Mouse (Mus musculus): Measurements from ENCODE around the gene Tmem254b. TPM values are rescaled to one million over a fixed set of nuclear protein-coding genes. Genes with fewer than 3 reads are reported as not detected.
"Not testable (repeated sequence)": the region's sequence is repeated elsewhere in the genome, so short reads cannot be mapped to it uniquely, and the experiment has no call there.

Tmem254b gene
- 37.9 and 40.3 TPM in 2 replicates for polyA plus RNA-seq (2015; fragmentation: Nextera tagmentation; extraction: Ambion mirVana)

DNA sequence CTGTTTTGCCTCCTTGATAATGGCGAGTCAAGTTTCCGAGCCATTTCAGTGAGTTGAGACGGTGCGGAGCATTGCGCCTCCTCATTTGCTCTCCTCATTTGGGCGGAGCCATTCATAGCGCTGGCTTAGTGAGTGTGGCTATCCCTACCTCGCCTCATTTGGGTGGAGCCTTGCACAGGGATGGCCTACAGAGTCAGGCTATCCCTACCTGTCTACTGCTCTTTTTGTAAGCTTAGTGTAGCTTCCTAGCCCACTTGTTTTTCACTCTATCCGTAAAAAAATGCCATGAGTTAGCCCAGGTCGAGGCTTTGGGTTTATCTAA, at the start of gene Tmem254b:
Tmem254b (minus strand) TSS at position 116 of the 322 bp plus-strand sequence.
- ATAC-seq (ENCODE audit: low FRiP score, low TSS enrichment), result peak; percentile 84
- not testable (repeated sequence) for H3K4me2 ChIP-seq (replicated peaks; ENCODE audit: low read depth, low read length); H3K9ac ChIP-seq (replicated peaks; ENCODE audit: low read length); H3K9me3 ChIP-seq (ENCODE audit: low read length); H3K4me1 ChIP-seq (ENCODE audit: insufficient read depth, low read length); H3K4me3 ChIP-seq (ENCODE audit: low read length); H3K27ac ChIP-seq (ENCODE audit: low read length); H3K36me3 ChIP-seq (ENCODE audit: insufficient read depth, low read length); H3K27me3 ChIP-seq (ENCODE audit: insufficient read depth, low read length)
- WGBS, result no CpG with 5 or more reads among the region's 10 CpGs

DNA sequence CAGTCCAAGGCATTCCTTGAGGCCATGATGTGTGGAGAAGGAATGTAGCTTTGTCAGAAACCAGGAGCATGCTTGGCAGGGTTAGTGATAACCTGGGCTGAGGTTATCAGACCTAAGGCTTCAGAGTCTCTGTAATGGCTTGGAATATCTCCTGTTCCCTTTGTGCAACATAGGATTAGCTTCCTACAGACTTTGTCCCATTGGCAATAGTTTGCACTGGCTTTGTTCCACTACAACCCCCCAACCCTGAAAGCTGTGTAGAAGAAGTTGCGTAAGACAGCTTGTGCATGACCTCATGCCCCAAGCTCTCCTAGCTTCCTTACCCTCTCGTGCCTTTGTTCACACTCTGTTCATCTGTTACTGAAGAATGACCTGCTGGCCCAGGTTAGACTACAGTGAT, 30.3 kb upstream of the Tmem254b start:
- WGBS, result no CpG with 5 or more reads among the region's 2 CpGs
- not testable (repeated sequence) for H3K27ac ChIP-seq (ENCODE audit: low read length); H3K9ac ChIP-seq (replicated peaks; ENCODE audit: low read length); H3K4me1 ChIP-seq (ENCODE audit: insufficient read depth, low read length); H3K4me2 ChIP-seq (replicated peaks; ENCODE audit: low read depth, low read length); H3K4me3 ChIP-seq (ENCODE audit: low read length); ATAC-seq (ENCODE audit: low FRiP score, low TSS enrichment); H3K36me3 ChIP-seq (ENCODE audit: insufficient read depth, low read length); H3K27me3 ChIP-seq (ENCODE audit: insufficient read depth, low read length); H3K9me3 ChIP-seq (ENCODE audit: low read length)

DNA sequence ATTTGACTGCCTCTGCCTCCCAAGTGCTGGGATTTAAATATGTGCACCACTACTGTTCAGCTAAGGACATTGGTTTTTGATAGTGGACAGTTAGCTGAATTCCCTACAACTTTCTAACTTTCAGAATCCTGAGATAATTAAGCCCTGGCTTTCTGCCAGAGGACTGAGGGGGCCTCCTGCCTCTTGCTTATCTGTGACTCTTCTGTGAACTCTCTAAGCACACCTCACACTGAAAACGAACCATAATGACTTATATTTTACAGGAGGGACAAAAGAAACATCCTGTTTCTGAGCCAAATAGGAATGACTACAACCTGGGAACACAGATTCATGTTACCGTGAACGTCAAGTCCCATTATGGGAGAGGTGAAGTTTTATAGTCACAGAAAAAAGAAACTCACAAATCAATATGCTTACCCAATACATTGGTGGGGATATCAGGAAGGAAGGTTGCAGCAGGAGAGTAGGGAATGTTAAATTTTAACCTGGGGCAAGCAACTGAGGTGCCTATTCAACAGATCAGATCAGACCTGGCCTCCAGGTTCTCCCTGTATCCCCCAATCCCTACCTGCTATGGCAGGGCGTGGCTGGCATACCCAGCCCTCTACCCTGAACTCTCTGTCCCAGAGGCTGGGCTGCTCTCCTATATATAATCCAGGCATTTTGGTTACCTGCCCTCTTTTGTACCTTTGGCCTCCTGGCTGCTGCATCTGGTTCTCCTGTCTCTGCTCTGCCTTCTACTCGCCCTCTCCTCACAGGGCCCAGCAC, 9.6 kb upstream of the Tmem254b start:
- H3K36me3 ChIP-seq (ENCODE audit: insufficient read depth, low read length); H3K4me2 ChIP-seq (replicated peaks; ENCODE audit: low read depth, low read length); H3K4me3 ChIP-seq (ENCODE audit: low read length); H3K27ac ChIP-seq (ENCODE audit: low read length); H3K9me3 ChIP-seq (ENCODE audit: low read length); H3K27me3 ChIP-seq (ENCODE audit: insufficient read depth, low read length); H3K4me1 ChIP-seq (ENCODE audit: insufficient read depth, low read length); H3K9ac ChIP-seq (replicated peaks; ENCODE audit: low read length); ATAC-seq (ENCODE audit: low FRiP score, low TSS enrichment): not testable (repeated sequence)
- no CpG with 5 or more reads among the region's 5 CpGs for WGBS

DNA sequence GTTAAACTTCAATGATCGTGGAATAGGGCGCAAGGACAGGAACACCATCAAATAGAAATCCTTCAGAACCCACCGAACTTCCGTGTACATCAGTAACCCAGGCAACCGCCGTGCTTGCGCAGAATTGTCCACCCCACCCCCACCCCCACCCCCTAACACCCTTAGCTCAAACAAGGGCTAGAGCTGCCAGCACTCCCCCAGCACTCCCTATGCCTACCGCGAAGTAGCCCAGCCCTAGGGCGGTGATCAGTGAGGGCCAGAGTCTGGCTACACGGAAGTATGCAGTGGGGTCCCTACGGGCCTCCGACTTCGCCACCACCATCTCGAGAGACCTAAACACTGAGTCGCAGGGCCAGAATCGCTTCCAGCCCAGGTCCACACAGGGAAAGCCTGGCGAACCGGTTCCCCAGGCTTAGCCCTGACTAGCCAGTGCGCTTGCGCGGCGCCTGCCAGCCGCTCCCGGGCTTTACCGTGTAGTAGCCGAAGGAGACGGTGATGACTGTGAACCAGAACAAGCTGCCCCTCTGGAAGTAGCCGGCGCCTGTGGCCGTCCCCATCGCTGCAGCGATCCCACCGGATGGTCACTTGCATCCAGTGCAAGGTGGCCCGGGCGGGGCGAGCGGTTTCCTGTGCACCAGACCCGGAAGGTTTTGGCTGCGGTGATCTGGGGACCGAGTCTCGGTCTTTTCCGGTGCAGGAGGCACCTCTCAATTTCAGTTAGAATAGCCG, 480 bp downstream of the Tmem254b start:
- H3K9ac ChIP-seq (replicated peaks; ENCODE audit: low read length); H3K4me2 ChIP-seq (replicated peaks; ENCODE audit: low read depth, low read length); H3K4me3 ChIP-seq (ENCODE audit: low read length); H3K9me3 ChIP-seq (ENCODE audit: low read length); H3K27me3 ChIP-seq (ENCODE audit: insufficient read depth, low read length); H3K36me3 ChIP-seq (ENCODE audit: insufficient read depth, low read length); H3K27ac ChIP-seq (ENCODE audit: low read length); H3K4me1 ChIP-seq (ENCODE audit: insufficient read depth, low read length): not testable (repeated sequence)
- WGBS, result no CpG with 5 or more reads among the region's 44 CpGs
- ATAC-seq (ENCODE audit: low FRiP score, low TSS enrichment), result peak; percentile 86

DNA sequence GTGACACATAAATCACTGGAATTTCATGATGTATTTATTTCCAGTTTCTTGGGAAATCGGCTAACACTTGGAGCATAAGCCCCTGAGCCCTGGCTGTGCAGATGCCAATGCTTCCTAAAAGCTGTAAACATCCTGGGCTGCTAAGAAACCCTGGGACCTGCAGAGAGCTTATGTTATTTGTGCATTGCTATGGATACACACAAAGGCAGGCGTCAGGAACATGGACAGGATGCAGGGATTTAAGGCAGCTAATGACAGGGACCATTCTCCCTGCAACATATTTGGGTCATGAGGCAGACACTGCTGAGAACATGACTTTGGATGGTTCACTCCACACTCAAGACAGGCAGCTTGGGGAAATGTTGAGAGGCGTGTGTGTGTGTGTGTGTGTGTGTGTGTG, 9.0 kb downstream of the Tmem254b start:
- no CpG with 5 or more reads among the region's 3 CpGs for WGBS
- H3K27me3 ChIP-seq (ENCODE audit: insufficient read depth, low read length); H3K4me3 ChIP-seq (ENCODE audit: low read length); ATAC-seq (ENCODE audit: low FRiP score, low TSS enrichment); H3K4me1 ChIP-seq (ENCODE audit: insufficient read depth, low read length); H3K9me3 ChIP-seq (ENCODE audit: low read length); H3K36me3 ChIP-seq (ENCODE audit: insufficient read depth, low read length); H3K4me2 ChIP-seq (replicated peaks; ENCODE audit: low read depth, low read length); H3K27ac ChIP-seq (ENCODE audit: low read length); H3K9ac ChIP-seq (replicated peaks; ENCODE audit: low read length): not testable (repeated sequence)

DNA sequence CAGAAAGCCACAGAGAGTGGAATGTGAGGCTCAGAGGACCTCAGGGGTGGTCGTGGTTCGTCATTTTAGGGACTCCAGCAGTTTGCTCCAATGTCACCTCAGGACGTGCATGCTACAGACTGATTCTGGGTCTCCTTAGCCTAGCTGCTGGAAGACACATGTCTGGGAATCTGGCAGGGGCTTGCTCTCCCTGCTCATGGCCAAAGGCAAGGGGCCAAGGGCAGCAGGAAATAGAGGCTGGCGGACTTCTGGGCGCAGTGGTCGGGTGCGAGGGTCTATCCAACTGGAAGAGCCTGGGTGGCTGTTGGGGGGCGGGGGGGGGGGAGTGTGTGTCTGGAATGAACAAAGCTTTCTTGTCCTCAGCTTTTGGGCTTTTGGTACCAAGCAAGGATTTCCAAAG, 18.5 kb downstream of the Tmem254b start:
- H3K36me3 ChIP-seq (ENCODE audit: insufficient read depth, low read length); H3K4me3 ChIP-seq (ENCODE audit: low read length); H3K9ac ChIP-seq (replicated peaks; ENCODE audit: low read length); H3K9me3 ChIP-seq (ENCODE audit: low read length); H3K27me3 ChIP-seq (ENCODE audit: insufficient read depth, low read length); H3K4me1 ChIP-seq (ENCODE audit: insufficient read depth, low read length); ATAC-seq (ENCODE audit: low FRiP score, low TSS enrichment); H3K4me2 ChIP-seq (replicated peaks; ENCODE audit: low read depth, low read length); H3K27ac ChIP-seq (ENCODE audit: low read length): not testable (repeated sequence)
- no CpG with 5 or more reads among the region's 8 CpGs for WGBS

DNA sequence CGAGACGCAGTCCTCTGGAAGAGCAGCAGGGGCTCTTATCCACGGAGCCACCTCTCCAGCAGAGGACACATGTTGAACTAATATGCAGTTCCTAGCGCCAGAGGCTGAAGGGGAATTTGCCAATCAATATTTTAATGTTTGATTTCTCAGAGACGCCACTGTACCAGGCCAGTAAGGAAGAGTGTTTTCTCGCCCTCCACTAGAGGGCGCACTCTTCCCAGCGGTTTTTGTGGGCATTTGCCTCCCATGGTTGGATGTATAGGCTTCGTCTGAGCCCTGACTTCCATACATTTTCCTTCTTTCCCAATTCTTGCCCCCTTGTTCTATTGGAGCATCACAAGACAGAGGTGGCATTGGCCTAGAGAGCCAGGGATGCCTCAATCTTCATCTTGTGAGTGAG, 20.2 kb downstream of the Tmem254b start:
- H3K9ac ChIP-seq (replicated peaks; ENCODE audit: low read length); H3K9me3 ChIP-seq (ENCODE audit: low read length); H3K27ac ChIP-seq (ENCODE audit: low read length); ATAC-seq (ENCODE audit: low FRiP score, low TSS enrichment); H3K36me3 ChIP-seq (ENCODE audit: insufficient read depth, low read length); H3K4me2 ChIP-seq (replicated peaks; ENCODE audit: low read depth, low read length); H3K27me3 ChIP-seq (ENCODE audit: insufficient read depth, low read length); H3K4me3 ChIP-seq (ENCODE audit: low read length); H3K4me1 ChIP-seq (ENCODE audit: insufficient read depth, low read length): not testable (repeated sequence)
- WGBS, result no CpG with 5 or more reads among the region's 9 CpGs

DNA sequence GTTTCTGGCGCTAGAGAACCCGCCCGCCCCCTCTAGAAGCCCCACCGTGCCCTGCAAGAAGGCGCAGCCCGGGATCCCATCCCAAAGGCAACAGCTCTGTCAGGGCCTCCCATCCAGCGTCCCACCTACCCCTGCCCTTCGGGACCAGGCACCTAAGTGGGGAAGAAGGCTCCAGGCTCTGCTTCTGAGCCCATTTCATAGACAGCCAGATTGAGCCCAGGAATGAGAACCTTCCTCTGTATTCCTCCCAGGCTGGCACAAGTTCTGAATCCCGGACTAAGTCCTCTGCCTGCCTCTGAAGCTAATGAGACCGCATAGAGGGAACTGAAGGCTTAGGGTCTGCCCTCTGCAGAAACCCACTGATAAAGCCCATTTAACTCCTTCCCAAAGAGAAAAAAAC, 24.5 kb downstream of the Tmem254b start, which contains the start of gene Plac9b:
Plac9b (minus strand) TSS at position 101 of the 400 bp plus-strand sequence.
- not testable (repeated sequence) for H3K36me3 ChIP-seq (ENCODE audit: insufficient read depth, low read length); H3K4me2 ChIP-seq (replicated peaks; ENCODE audit: low read depth, low read length); H3K9me3 ChIP-seq (ENCODE audit: low read length); H3K9ac ChIP-seq (replicated peaks; ENCODE audit: low read length); H3K27ac ChIP-seq (ENCODE audit: low read length); H3K4me3 ChIP-seq (ENCODE audit: low read length); H3K27me3 ChIP-seq (ENCODE audit: insufficient read depth, low read length); H3K4me1 ChIP-seq (ENCODE audit: insufficient read depth, low read length); ATAC-seq (ENCODE audit: low FRiP score, low TSS enrichment)
- no CpG with 5 or more reads among the region's 10 CpGs for WGBS

DNA sequence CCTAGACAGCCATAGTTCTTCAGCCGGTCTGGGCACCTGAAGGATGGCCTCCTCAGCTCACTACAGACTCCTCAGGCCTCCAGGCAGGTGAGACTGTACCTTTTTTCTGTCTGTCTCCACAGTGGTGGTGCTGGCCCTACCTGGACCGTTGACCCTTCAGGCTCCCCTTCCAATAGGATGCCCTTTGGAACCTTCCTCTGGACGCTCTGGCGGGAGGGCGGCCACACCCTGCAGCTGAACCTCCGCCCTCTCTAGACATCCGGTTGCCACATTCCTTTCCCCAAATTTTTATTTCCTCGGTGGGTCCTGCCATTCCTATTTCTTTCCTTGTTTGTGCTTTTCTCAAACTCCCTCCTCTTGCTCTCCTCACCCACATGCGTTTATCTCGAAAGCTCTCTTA, 25.2 kb downstream of the Tmem254b start:
- H3K9me3 ChIP-seq (ENCODE audit: low read length); H3K27ac ChIP-seq (ENCODE audit: low read length); H3K4me2 ChIP-seq (replicated peaks; ENCODE audit: low read depth, low read length); H3K9ac ChIP-seq (replicated peaks; ENCODE audit: low read length); ATAC-seq (ENCODE audit: low FRiP score, low TSS enrichment); H3K4me3 ChIP-seq (ENCODE audit: low read length); H3K27me3 ChIP-seq (ENCODE audit: insufficient read depth, low read length); H3K36me3 ChIP-seq (ENCODE audit: insufficient read depth, low read length); H3K4me1 ChIP-seq (ENCODE audit: insufficient read depth, low read length): not testable (repeated sequence)
- whole genome bisulfite sequencing, result no CpG with 5 or more reads among the region's 10 CpGs

DNA sequence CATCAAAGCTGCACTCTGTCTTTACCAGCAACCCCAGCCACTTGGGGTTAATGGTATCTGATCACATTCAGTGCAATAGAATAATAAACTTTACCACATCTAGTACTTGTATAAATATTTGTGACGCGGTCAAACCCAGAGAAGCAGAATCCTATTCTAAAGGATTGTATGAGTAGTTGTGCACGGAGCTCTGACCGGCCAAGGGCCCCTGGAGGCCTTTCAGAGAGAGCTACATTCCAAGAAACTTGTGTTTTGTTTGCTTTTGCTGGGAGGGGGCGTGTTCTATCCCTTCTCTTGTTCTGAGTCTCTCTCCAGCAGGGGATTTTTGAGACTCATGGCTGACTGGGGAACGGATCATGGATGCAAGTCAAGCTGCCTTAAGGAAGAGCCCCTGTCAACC, 31.8 kb downstream of the Tmem254b start:
- no CpG with 5 or more reads among the region's 6 CpGs for WGBS
- not testable (repeated sequence) for H3K4me3 ChIP-seq (ENCODE audit: low read length); H3K27ac ChIP-seq (ENCODE audit: low read length); H3K4me1 ChIP-seq (ENCODE audit: insufficient read depth, low read length); H3K27me3 ChIP-seq (ENCODE audit: insufficient read depth, low read length); H3K9ac ChIP-seq (replicated peaks; ENCODE audit: low read length); H3K4me2 ChIP-seq (replicated peaks; ENCODE audit: low read depth, low read length); H3K36me3 ChIP-seq (ENCODE audit: insufficient read depth, low read length); ATAC-seq (ENCODE audit: low FRiP score, low TSS enrichment); H3K9me3 ChIP-seq (ENCODE audit: low read length)

Measured in kidney, embryonic 16.5 days (tissue).